Mouse (Mus musculus): ENCODE results near the gene Trp53i13.
"Not testable (repeated sequence)": the region's sequence is repeated elsewhere in the genome, so short reads cannot be mapped to it uniquely, and the experiment has no call there.

Gene Trp53i13

DNA sequence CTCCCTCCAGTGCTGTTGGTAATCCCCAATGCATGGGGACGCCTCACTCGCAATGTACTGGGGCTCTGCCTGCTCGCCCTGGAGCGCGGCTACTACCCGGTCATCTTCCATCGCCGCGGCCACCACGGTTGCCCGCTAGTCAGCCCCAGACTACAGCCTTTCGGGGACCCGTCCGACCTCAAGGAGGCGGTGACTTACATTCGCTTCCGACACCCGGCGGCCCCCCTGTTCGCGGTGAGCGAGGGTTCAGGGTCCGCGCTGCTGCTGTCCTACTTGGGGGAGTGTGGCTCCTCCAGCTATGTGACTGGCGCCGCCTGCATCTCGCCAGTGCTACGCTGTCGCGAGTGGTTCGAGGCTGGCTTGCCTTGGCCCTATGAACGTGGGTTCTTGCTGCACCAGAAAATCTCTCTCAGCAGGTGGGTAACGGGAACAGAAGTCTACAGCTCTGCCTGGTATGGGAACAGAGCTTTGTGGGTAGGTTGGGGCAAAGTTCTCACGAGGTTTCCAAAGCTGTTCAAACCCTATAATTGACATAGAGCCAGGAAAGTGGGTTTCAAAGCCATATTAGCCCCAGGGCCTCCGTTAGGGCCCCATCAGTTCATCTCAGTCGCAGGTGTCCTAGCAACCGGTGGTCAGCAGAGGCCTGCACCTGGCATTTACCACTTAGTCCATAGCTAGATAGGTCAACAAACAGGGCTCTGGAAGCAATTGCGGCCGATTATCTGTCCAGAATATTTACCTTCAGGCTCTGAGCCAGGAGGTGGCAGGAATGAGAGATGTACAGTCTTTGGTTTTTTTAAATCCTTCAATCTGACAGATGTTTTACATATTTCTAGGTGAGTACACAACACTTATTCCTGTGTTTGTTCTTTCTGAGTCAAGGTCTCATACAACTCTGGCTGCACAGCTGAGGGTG lies at the start of gene Trp53i13:
Gene Trp53i13 (minus strand): TSS at position 344 of the 916 bp plus-strand sequence.
- DNase-seq, result peak in 1 of 2 experiments; percentile 76

DNA sequence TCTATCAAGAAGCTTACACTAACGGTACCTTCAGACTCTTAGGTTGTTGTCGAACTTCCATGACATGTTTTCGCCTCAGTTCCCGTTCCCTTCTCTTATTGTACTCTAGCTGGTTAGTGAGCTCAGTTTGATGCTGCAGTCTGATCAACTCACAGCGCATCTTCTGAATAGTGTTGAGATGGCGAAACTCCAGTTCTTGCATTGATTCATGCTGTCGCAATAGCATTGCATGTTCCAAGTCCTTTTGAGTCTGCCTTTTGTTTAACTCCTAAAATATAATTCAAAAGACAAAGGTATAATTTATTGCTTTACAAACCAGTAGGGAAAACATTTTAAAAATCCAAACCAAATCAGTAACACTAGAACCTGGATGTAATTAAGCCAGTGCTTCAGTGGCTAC lies 29.5 kb upstream of the Trp53i13 start:
- no peak for DNase-seq

DNA sequence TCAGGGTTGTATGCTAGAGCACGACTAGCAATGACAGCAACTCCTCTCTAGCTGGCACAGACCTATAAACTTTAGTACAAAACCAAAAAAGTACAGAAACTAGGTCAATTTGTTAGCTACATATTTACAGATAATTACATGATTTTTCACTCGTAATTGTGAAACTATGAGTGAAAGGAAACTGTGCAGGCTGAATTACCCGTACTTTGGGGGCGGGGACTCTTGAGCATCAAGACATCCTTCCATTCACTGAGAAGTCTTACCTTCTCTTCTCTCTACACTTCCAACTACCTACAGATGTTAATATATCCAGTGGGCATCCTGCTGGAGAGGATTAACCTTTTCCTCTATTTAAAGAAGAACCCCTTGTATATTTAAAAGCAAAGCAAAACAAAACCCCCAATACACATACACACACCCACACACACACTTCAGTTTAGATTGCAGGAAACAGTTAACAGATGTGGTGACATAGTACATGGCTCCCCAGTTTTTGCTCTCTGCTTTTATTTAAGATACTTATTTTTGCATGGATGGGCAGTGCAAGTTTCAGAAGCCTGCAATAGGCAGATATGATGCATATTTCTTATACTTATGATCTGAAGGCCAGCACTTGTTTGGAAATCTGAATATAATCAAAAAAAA lies 16.5 kb upstream of the Trp53i13 start:
- DNase-seq, result no peak

DNA sequence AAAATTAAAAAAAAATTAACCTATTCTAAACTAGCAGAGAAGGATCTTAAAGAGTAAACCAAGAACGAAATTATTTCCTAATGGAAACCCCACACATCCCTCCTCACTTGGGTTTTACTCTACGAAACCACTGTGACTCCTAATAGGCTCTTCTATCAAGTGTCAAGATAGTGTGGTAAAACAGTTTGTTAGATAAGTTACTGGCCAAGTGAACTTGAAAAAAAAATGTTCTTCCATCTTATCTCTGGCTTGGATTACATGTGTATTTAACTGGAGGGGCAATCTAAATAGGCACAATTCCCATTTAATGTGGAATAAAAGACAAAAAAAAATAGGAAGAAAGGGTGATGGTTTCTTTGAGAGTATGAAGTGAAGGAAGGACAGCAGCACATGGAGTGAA lies 15.1 kb upstream of the Trp53i13 start:
- no peak for DNase-seq

DNA sequence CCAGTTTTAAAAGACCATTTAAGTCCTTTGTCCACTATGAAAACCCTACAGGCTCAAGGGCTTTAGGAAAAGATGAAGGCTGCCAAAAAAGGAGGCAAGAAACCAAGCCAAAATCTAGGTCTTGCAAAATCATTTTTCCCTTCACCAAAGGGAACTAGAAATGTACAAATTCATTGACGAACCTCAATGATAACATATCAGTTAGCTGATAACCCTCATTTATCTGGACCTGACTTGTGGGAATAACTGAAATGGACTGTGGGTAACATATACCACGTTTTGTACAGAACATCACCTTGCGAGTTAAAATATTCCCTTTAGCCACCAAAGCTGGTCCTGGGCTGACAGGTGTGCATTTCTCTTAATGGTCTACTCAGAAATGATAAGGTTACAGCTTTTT lies 13.9 kb upstream of the Trp53i13 start:
- DNase-seq, result no peak

DNA sequence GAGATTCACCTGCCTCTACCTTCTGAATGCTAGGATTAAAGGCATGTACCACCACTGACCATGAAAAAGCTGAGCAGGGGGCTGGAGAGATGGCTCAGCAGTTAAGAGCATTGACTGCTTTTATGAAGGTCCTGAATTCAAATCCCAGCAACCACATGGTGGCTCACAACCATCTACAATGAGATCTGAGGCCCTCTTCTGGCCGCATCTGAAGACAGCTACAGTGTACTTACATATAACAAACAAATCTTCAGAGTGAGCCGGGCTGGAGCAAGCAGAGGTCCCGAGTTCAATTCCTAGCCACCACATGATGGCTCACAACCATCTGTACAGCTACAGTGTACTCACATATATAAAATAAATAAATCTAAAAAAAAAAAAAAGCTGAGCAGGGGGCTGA lies 12.6 kb upstream of the Trp53i13 start:
- not testable (repeated sequence) for DNase-seq

DNA sequence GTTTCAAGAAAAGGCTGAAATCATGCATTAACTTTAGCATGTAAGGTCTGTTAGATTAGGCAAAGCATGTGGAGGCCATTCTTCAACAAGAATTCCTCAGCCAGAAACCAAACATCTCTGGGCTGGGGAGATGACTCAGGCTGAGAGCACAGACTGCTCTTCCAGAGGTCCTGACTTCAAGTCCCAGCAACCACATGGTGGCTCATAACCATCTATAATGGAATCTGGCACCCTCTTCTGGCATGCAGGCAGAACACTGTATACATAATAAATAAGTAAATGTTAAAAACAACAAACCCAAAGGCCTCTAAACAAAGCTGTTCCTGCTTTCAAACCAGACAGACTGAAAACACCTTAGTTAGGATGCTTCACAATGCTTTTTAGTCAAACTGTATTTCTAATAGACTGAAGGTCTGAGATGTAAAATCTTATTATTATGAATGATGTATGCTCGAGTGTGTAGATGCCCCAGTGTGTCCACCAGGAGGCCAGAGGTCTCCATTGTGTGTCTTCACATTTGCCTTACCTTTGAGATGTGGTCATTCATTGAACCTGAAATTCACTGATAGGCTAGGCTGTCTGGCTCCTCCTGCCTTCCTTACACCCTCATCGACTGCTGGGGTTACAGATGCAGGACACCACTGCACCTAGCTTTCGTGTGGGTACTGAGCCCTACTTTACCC lies 10.2 kb upstream of the Trp53i13 start:
- DNase-seq, result no peak

DNA sequence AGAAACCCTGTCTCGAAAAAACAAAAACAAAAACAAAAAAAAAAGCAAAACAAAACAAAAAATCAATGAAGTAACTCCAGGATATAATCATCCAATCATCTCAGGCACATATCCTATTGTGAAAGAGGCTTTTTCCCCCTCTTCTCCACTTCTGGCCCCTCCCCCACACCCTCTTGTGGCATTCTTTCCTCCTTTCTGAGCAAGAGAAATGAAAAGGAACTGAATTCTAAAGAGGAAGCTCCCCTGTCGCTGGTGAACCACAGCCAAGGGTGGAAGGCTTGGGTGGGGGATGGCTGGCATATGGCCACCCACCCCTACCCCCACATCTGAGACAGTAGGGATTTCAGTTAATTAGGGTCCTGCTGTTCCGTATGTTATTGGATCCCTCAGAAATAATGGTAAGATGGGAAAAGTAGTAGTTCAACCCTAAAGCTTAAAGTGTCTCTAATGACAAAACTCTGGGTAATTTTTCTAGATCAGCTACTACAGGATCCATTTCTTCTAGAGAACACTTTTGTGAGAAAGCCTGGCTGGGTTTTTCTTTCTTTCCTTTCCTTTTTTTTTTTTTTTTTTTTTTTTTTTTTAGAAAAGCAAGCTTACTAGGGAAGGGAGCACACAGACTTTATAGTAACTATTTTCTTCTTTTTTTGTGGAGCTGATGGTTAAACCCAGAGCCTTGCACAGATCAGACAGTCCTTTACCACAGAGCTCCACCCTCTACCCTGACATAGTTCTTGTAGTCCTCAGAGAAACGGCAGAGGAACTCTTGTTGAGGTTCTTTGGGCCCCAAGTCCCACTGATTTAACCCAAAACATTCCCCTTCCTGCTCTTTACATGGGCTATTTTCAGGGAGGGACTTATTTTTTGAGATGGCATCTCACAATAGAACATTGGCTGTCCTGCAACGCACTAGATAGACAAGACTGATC lies 5.1 kb upstream of the Trp53i13 start:
- DNase-seq, result peak in 1 of 2 experiments; percentile 41

DNA sequence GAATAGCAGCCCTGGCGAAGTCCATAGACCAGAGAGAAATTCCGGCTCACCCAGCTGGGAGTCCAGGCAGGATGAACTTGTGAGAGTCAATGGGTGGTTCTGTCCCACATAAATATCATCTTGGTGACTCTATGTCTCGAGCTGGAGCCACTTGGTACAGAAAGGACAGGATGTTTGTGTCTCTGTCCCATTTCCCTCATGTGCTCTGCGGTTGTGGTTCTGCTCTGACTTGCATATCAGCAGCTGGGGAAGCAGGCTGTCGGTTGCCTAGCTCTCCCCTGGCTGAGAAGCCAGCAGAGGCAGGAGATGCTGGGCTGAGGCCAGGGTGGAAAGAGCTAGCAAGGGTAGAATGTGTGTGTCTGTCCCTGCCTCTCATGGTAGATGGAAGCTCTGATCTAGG lies 3.3 kb upstream of the Trp53i13 start, which contains the start of gene Gm10392:
Gene Gm10392 (minus strand): TSS at position 156 of the 400 bp plus-strand sequence.
- DNase-seq, result peak in 1 of 2 experiments; percentile 66

DNA sequence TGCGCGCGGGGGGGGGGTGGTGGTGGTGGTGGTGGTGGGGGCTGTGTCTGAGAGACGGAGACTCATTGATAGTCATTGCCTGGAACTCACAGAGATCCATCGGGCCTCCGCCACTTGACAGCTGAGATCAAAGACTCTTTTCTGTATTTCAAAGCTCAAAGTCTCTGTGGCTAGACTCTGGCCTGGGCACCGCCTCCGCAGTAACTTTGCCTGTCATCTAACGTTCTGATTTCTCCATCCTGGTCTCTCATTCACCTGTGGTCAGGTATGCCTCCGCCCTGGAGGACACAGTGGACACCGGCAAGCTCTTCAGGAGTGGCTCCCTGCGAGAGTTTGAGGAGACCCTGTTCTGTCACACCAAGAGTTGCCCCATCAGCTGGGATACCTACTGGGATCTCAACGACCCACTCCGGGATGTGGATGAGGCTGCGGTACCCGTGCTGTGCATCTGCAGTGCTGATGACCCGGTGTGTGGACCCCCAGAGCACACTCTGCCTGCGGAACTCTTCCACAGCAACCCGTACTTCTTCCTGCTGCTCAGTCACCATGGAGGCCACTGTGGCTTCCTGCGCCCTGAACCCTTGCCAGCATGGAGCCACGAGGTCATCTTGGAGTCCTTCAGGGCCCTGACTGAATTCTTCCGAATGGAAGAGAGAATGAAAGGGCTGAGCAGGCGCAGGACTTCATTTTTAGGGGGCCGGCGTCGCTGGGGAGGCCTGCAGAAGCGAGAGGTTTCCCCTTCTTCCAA lies 2.4 kb upstream of the Trp53i13 start:
- peak in 1 of 2 experiments; percentile 36 for DNase-seq

DNA sequence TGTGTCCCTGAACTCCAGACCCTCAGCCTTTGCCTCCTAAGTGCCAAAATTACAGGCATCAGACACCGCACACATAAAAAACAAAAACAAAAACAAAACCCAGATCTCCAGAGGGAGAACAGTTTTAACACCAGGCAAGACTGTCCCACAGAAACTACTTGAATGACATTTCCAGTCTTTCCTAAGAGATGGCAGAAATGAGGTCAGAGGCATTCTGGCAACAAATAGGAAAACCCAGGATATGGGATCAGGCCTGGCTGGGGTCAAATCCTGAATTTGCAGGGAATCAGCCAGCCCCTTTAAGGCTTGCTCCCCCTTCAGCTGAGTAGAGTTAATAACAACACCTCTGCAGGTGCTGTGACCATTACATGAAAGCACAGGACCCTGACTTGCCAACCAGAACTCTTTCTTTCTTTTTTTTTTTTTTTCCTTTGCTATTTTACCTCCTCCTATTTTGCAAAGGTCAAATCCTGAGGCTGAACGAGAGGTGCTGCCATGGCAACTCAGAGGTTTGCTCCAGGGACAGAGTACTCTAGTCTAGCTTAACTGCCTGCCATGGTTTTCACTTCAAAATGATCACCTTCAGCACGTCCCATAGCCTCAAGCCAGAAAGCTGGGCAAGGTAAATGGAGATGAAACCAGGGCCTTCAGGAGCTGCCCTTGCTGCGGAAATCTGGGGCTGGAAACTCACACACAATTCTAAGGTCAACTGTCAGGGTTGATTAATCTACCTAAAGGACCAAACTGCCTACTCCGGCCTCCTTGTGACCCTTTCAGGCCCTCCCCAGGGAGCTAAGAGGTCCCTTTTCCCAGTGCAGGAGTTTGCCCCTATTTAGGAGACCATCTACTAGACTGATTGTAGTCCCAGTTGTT lies 1.0 kb upstream of the Trp53i13 start:
- peak in 1 of 2 experiments; percentile 49 for DNase-seq

DNA sequence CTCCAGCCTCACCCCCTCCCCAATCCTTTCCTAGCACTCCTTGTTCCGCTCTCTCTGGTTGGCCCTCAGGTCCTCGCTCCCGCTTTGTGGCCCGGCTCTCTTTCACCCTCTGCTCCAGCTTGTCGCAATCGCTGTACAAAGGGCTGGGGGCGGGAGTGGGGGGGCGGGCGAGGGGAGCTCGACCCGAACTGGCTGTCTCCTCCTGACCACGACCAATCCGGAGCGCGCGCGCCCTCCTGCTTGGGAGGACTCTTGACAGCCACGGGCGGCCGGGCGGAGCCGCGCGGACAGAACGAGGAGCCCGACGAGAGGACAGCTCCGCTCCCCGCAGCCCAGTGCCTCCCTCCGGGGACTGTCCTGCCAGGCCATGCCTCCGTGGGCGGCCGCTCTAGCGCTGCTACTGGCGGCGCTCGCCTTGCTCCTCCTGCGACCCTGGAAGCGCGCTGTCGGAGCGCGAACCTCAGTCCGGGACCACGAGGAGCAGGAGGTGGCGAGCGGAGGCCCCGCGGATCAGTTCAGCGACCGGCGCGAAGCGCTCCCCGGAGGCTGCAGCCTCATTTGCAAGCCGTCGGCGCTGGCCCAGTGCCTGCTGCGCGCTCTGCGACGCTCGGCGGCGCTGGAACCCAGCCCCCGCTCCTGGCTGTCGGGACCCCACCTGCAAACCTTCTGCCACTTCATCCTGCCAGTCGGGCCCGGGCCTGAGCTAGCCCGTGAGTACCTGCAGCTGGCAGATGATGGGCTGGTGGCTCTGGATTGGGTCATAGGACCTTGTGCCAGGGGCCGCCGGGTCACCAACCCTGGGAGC lies 746 bp downstream of the Trp53i13 start, which contains the start of gene Abhd15:
Gene Abhd15 (plus strand): TSS at position 290 of the 805 bp plus-strand sequence.
- DNase-seq, result peak; percentile 83 to 94

DNA sequence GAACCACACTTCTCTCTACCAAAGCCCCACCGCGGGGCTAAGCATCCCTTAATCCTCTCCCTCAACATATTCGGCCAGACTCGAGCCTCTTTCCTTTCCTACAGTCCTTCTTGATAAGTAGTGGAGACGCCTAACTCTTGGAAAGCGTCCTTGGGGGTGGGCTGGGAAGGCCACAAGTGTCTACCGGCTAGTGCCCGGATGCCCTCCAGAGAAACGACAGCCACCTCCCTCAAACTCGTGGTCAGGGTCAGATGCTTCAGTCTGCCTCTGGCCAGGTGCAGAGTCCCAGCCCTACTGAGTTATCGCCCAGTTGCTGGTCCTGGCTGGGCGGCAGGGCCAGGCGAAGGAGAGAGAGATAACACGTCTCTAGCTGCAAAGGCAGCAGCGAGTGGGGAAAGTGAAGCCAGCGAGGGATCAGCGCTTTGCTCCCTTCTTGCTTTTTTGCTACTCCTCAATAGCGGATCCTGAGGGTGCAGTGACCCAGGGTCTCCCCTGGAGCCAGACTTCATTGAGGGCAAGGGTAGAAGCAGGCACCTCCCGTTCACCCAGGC lies 1.4 kb downstream of the Trp53i13 start:
- peak in 1 of 2 experiments; percentile 42 for DNase-seq

DNA sequence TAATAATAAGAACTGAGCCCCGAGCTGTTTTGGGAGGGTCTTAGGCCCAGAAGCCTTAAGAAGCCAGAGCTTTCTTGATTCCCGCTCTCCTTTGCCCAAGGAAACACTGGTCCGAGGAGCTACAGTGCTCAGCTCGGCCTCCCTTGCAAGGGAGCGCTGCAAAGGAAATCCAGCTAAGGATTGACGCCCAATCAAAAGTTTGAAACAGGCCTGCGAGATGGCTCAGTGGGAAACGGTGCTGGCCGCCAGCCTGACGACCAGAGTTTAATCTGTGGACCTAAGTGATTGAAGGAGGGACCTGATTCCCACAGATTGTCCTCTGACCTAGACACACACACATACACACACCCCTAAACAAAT lies 2.0 kb downstream of the Trp53i13 start:
- peak in 1 of 2 experiments; percentile 57 for DNase-seq

DNA sequence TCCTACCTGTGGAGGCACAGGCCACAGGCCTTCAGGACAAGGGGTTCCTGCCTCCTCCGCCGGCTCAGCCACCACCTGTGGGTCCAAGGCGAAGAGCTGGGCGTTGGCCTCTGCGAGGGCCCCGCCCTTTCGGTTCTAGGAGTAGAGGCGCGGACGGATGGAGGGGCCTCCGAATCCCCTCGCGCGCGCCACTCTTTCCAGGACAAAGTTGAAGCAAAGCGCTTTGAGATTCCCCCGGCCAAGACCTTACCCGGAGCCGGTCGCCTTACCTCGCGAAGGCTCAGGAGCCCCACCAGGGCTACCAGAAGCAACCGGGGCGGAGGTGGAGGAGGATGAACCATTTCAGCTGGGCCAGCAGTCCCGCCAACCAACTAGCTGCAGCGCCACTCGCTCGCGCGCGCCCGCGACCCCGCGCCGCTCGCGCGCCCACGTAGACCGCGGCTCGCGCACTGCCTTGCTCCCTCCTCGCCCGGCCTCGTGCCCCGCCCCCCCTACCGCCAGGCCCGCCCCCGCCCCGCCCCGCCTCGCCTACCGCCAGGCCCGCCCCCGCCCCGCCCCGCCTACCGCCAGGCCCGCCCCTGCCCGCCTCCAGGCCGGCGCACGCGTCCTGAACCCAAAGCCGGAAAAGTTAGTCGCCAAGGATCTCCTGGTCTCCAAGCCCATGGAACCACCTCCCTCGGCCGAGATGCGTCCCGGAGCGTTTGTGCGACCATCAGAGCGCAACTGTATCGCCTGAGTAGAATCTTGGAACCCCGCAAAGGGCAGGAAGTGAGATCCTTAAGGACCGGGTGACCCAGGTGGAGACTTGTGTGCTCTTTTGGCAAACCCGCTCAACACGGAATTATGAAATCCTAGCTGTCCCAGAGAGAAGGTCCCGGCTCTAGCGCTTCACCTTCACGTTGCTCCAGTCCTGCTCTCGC lies 2.6 kb downstream of the Trp53i13 start:
- peak; percentile 88 to 95 for DNase-seq

DNA sequence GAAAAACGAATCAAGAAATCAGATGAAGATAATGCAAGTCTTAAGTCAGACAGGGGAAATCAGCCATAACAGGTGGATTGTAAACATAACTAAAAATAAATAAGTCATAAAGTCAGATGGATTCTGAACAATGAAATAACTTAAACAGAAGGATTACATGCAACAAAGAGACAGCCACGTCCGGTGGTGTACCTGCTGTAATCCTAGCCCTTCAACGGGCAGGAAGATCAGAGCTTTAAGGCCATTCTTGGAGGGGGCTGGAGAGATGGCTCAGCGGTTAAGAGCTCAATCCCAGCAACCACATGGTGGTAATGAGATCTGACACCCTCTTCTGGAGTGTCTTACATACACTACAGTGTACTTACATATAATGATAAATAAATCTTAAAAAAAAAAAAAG lies 4.4 kb downstream of the Trp53i13 start:
- DNase-seq, result no peak

DNA sequence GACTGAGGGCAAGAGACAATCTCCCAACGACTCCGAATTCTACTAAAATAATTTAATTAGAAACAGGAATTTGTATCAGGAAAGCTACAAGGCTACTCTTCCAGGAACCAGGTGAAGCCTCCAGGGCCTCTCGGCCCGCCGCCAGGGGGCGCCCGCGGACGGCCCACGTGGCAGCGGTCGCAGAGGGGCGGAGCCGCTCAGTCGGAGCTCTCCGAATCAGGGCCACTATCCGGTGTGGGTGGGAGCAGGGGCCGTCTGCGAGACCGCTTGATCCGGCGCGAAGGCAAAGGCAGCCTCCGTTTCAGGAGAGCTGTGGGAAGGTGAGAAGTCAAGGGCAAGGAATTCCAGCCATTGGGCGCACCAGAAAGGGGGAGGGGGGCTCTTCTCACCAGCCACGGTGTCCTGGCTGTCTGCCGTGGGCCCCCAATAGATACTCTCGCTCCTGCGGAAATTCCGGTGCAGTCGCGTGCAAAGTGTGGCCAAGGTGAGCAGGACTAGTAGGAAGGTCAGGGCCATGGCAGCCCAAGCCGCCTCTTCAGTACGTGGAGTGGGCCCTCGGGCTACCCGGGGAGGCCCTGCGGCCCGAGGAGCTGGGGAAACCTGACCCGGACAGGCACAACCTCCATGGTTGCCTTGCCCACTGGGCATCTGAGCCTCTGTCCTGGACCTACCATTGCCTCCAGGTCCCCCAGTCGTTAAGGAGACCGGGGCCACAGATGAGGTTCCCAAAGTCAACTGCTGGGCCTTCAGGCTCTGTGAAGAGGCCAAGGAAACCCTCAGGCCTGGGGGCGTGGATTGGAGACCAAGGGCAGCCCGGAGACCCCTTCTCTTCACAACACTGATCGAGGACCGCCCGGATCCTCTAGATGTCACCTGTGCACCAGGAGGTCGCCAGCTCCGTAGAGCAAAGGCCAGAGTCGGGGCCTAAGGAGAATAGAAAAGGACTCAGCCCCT lies 7.4 kb downstream of the Trp53i13 start:
- DNase-seq, result peak; percentile 88 to 93

Data from kidney, postnatal 25 days (tissue).